Mouse (Mus musculus) cerebellum, adult 2 months (tissue): Measurements from ENCODE around the gene Pxdn. TPM values are rescaled to one million over a fixed set of nuclear protein-coding genes. Genes with fewer than 3 reads are reported as not detected.

Experiments used
- DNase-seq, 2 experiments: peaks; one replicate each; pipeline ENCODE4 v3.0.0; 2021
- H3K27ac ChIP-seq: fragments of 200-500 bp; 2 replicates; pipeline ENCODE4 v1.5.1; 2012; ENCODE audit warnings: low read length, control low read depth, inconsistent platforms; ENCODE audit not compliant: insufficient read depth
- H3K27me3 ChIP-seq: fragments of 200-500 bp; 2 replicates; pipeline ENCODE4 v1.6.1; 2012; ENCODE audit warnings: inconsistent platforms, mild to moderate bottlenecking, low read length, moderate library complexity; ENCODE audit not compliant: control insufficient read depth, insufficient read depth
- H3K4me1 ChIP-seq: fragments of 200-500 bp; 2 replicates; pipeline ENCODE4 v1.6.1; 2011; ENCODE audit warnings: low read length; ENCODE audit not compliant: control insufficient read depth, insufficient read depth
- H3K4me3 ChIP-seq: fragments of 200-500 bp; replicated peaks from 2 replicates; pipeline ENCODE3; 2011; ENCODE audit warnings: mild to moderate bottlenecking, low read depth, low read length, control low read depth; ENCODE audit not compliant: insufficient read depth
- CTCF ChIP-seq: fragments of 200-500 bp; IDR thresholded peaks from 2 replicates; pipeline ENCODE4 v1.5.1; 2011; ENCODE audit warnings: low read depth, mild to moderate bottlenecking, control low read depth, low read length, moderate library complexity, borderline replicate concordance; ENCODE audit not compliant: insufficient read depth
- POLR2A ChIP-seq: fragments of 200-500 bp; IDR thresholded peaks from 2 replicates; pipeline ENCODE4 v1.6.1; 2011; ENCODE audit warnings: low read length, control low read depth, borderline replicate concordance; ENCODE audit not compliant: insufficient read depth
- WGBS: fragments of 180-500 bp; shearing (Covaris S2); methylation state at CpG from one replicate; pipeline ENCODE4 v1.1.7; 2018; 5-methylcytosine and 5-hydroxymethylcytosine counted together
- polyA plus RNA-seq: library from polyadenylated mRNA; depleted of rRNA; stranded (reverse); fragments of >200 nt; gene quantifications from 2 replicates; pipeline ENCODE4 v1.2.3, GENCODE M21; 2012

Pxdn gene
- polyA plus RNA-seq, 1 experiment = 12.1 TPM

- H3K4me1 ChIP-seq = no peaks in the 10 kb centered on the region
- TF ChIP-seq CTCF (no peak), POLR2A (no peak)
- H3K27me3 ChIP-seq = no peaks in the 10 kb centered on the region
- WGBS = 93% methylated on average over 7 of the region's 7 CpGs
- DNase-seq = no peak
- H3K27ac ChIP-seq = no peak overlapping the region
- H3K4me3 ChIP-seq = no peak overlapping the region
These were observed 44.4 kb downstream of the Pxdn start for GRCm38 (mm10) chr12:29981722-29982293.

DNA sequence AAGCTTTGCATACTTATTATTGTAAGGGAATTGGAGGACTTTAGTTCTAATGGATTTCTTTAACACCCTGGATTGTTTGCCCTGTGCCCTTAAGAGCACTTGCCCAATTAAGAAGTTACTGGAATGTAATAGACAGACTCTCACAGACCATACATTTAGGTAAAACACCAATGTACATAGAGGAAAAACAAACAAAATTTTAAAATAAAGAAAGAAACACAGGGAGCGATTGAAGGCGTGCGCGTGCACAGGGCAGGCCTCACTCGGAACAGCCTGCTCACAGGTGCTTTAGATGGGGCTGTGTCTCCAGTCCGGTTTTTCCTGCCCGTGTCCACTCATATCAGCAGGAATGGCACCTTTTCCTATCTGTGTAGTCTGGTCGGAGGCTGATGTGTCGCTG, 45.8 kb downstream of the Pxdn start:
- no peak for DNase-seq
- H3K27me3 ChIP-seq = no peaks in the 10 kb centered on the region; the same call in 1 of the 2 replicates
- TF ChIP-seq CTCF = no peak
- H3K27ac ChIP-seq = no peak overlapping the region
- WGBS = 98% methylated on average over 9 of the region's 9 CpGs
- H3K4me3 ChIP-seq = no peak overlapping the region
- no peaks in the 10 kb centered on the region for H3K4me1 ChIP-seq

DNA sequence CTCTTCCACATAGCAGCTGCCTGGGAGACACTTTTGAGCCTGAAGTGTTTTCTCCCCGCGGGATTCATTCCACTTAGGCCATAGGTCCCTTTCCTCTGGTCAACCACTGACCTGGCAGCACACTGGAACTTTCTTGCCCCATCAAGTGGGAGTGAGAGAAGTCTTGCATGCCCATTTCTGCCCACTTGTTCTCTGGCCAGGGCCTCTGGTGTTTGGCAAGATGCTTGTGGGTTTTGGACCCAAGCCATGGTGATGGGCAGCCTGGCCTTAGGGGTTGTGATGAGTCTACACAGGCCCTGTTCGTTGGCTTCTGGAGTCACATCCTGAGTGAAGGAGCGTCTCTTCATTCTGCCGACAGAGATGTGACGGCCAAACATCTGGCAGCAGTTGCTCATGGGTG, 47.7 kb downstream of the Pxdn start:
- no peak overlapping the region for H3K27ac ChIP-seq
- WGBS = 43% methylated on average over 6 of the region's 6 CpGs
- no peaks in the 10 kb centered on the region; the same call in 1 of the 2 replicates for H3K27me3 ChIP-seq

GRCm38 (mm10) chr12:29986241-29986640, 48.8 kb downstream of the Pxdn start:
- 89% methylated on average over 10 of the region's 10 CpGs for WGBS
- Histone ChIP-seq H3K4me3 (no peak overlapping the region), H3K27me3 (no peaks in the 10 kb centered on the region; the same call in 1 of the 2 replicates), H3K4me1 (no peaks in the 10 kb centered on the region), H3K27ac (no peak overlapping the region)
- TF ChIP-seq POLR2A (no peak), CTCF (no peak)
- DNase-seq = no peak

More for the DNA sequence above, 47.7 kb downstream of the Pxdn start:
- H3K4me1 ChIP-seq = no peaks in the 10 kb centered on the region
- TF ChIP-seq CTCF = no peak
- no peak for TF ChIP-seq POLR2A
- no peak for DNase-seq
- no peak overlapping the region for H3K4me3 ChIP-seq

GRCm38 (mm10) chr12:29998895-29999294, 61.5 kb downstream of the Pxdn start:
- TF ChIP-seq POLR2A (no peak), CTCF (no peak)
- H3K4me1 ChIP-seq = no peaks in the 10 kb centered on the region
- H3K27ac ChIP-seq = no peak overlapping the region
- no peak overlapping the region for H3K4me3 ChIP-seq
- H3K27me3 ChIP-seq = no peaks in the 10 kb centered on the region
- no peak for DNase-seq
- WGBS = 96% methylated on average over 5 of the region's 5 CpGs

DNA sequence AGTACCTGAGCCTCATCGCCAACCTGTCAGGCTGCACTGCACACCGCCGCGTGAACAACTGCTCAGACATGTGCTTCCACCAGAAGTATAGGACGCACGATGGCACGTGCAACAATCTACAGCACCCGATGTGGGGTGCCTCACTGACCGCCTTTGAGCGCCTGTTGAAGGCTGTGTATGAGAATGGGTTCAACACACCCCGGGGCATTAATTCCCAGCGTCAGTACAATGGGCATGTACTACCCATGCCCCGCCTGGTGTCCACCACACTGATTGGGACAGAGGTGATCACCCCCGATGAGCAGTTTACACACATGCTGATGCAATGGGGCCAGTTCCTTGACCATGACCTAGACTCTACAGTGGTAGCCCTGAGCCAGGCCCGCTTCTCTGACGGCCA, 64.5 kb downstream of the Pxdn start:
- no peak for DNase-seq
- WGBS = 98% methylated on average over 16 of the region's 16 CpGs
- no peak overlapping the region for H3K4me3 ChIP-seq
- H3K27ac ChIP-seq = no peak overlapping the region
- no peaks in the 10 kb centered on the region for H3K27me3 ChIP-seq
- TF ChIP-seq POLR2A (no peak), CTCF (no peak)
- no peaks in the 10 kb centered on the region for H3K4me1 ChIP-seq

DNA sequence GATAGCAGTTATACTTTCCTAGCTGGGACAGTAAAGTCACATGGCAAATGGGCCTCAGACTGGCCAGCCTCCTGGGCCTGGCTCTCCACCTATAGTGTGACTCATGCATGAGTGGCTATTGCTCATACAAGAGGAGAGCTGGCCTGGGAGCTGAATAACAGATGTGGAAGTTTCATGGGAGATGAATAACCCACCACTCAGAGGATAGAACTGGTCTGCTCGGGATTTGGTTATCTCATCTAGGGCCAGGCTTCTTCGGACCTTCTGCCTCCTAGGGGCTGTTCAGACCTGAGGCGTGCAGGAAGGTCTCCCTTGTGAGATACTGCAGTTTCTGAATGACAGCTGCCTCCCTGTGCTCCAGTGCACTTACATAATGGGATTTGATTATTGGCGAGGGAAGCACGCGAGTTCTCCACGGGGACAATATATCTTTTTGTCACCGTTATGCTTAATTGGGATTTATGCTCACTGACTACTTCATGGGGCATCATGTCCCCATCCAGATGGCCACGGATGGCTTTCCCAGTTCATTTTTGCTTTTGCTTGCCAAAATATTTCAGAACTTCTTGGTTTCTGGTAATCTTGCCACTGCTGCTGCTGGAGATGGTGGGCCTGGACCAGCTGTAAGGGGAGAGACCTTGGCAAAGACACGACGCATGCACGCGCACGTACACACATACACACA, 66.4 kb downstream of the Pxdn start:
- 33% methylated on average over 14 of the region's 14 CpGs for WGBS
- no peak for TF ChIP-seq POLR2A
- DNase-seq = no peak
- Histone ChIP-seq H3K27me3 (no peaks in the 10 kb centered on the region), H3K4me3 (no peak overlapping the region), H3K27ac (no peak overlapping the region), H3K4me1 (no peaks in the 10 kb centered on the region)

DNA sequence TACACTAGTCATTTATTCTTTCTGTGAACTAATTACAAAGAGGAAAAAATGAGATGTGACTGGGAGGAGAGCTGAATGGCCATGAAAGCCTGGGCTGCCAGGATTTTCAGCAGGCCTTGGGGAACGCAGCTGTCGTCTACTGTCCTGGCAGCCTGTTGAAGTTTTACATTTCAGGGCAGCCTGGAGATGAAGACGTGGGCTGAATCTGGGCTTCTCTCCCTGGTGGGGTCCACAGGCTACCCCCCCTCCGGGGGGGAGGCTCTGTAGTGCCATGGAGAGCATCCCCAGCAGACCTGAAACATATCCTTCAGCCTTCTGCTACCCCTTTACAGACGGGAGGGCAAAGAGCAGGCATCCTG, 66.9 kb downstream of the Pxdn start:
- H3K4me3 ChIP-seq = no peak overlapping the region
- no peaks in the 10 kb centered on the region for H3K27me3 ChIP-seq
- no peak for TF ChIP-seq POLR2A
- no peak for TF ChIP-seq CTCF
- no peak for DNase-seq
- no peaks in the 10 kb centered on the region for H3K4me1 ChIP-seq
- H3K27ac ChIP-seq = no peak overlapping the region
- WGBS = 32% methylated on average over 5 of the region's 5 CpGs
